Mouse (Mus musculus) G1E (cell line): ENCODE results near the gene Ppp1r27.

Experiments
- CTCF ChIP-seq: IDR thresholded peaks from 2 replicates; pipeline ENCODE4 v1.5.1; 2012; ENCODE audit warnings: low read depth, low read length, inconsistent platforms, mixed read lengths
- GATA1 ChIP-seq: IDR thresholded peaks from 2 replicates; pipeline ENCODE4 v1.6.1; 2012; ENCODE audit warnings: borderline replicate concordance, low read length, inconsistent platforms, mixed read lengths
- TAL1 ChIP-seq: conservative IDR thresholded peaks from 2 replicates; pipeline ENCODE4 v1.6.1; 2012; ENCODE audit warnings: low read depth, low read length, inconsistent platforms, mixed read lengths

- no peak for TF ChIP-seq CTCF
- TF ChIP-seq GATA1: no peak
- no peak for TF ChIP-seq TAL1
Observed at GRCm38 (mm10) chr11:120501018-120501417, 49.9 kb downstream of the Ppp1r27 start.
